Mouse (Mus musculus) stomach, embryonic 16.5 days (tissue): ENCODE data around the gene Slc35d2. TPM values are rescaled to one million over a fixed set of nuclear protein-coding genes. Genes with fewer than 3 reads are reported as not detected.

Experiments used
- ATAC-seq: fragments of 200-750 bp; cut with Nextera tagmentation; 2 replicates; pipeline ENCODE4 v1.8.0; 2017; ENCODE audit warnings: moderate number of reproducible peaks, moderate TSS enrichment; ENCODE audit not compliant: insufficient read depth, low FRiP score
- H3K27ac ChIP-seq: fragments of 300-500 bp; sonication (generic); 2 replicates; pipeline ENCODE4 v1.5.1; 2014; ENCODE audit warnings: low read length
- H3K27me3 ChIP-seq: fragments of 300-500 bp; sonication (generic); 2 replicates; pipeline ENCODE4 v1.6.1; 2014; ENCODE audit warnings: low read length, control low read depth, mixed read lengths; ENCODE audit not compliant: control insufficient read depth, insufficient read depth
- H3K36me3 ChIP-seq: fragments of 300-500 bp; sonication (generic); 2 replicates; pipeline ENCODE4 v1.6.1; 2014; ENCODE audit warnings: low read length; ENCODE audit not compliant: control insufficient read depth, insufficient read depth
- H3K4me1 ChIP-seq: fragments of 300-500 bp; sonication (generic); 2 replicates; pipeline ENCODE4 v1.6.1; 2014; ENCODE audit warnings: low read length, control low read depth, mixed read lengths; ENCODE audit not compliant: control insufficient read depth, insufficient read depth
- H3K4me2 ChIP-seq: fragments of 300-500 bp; sonication (generic); 2 replicates; pipeline ENCODE4 v1.6.1; 2014; ENCODE audit warnings: low read depth, low read length, mixed read lengths
- H3K4me3 ChIP-seq: fragments of 300-500 bp; sonication (generic); replicated peaks from 2 replicates; pipeline ENCODE4 v1.5.1; 2014; ENCODE audit warnings: mild to moderate bottlenecking, low read length
- H3K9ac ChIP-seq: fragments of 300-500 bp; sonication (generic); 2 replicates; pipeline ENCODE4 v1.6.1; 2014; ENCODE audit warnings: low read length
- H3K9me3 ChIP-seq: fragments of 300-500 bp; sonication (generic); replicated peaks from 2 replicates; pipeline ENCODE4 v1.6.1; 2016; ENCODE audit warnings: low read length, control low read depth; ENCODE audit not compliant: control insufficient read depth
- WGBS: fragments of 180-500 bp; shearing (Covaris S2); extraction: QIAGEN DNeasy Blood & Tissue Kit; methylation state at CpG from one replicate; pipeline ENCODE4 v1.1.7; 2014; 5-methylcytosine and 5-hydroxymethylcytosine counted together
- polyA plus RNA-seq: library from polyadenylated mRNA; unstranded; fragments of >200 nt; fragmentation: Nextera tagmentation; extraction: Ambion mirVana; gene quantifications from 2 replicates; pipeline ENCODE4 v1.2.1, GENCODE M21; 2015

Gene Slc35d2
- polyA plus RNA-seq, 1 experiment from 2014 or later, result 6.2 TPM

GRCm38 (mm10) chr13:64155171-64155571 is 26.0 kb upstream of the Slc35d2 start:
- Histone ChIP-seq H3K27ac (no peak overlapping the region), H3K4me1 (peaks cover 22% of the 10 kb centered on the region), H3K36me3 (no peaks in the 10 kb centered on the region), H3K9me3 (no peaks in the 10 kb centered on the region), H3K27me3 (no peaks in the 10 kb centered on the region), H3K9ac (0 out of 2 replicates have a peak overlapping the region, but pooled peaks have one; percentile 5), H3K4me3 (no peak overlapping the region), H3K4me2 (no peak overlapping the region)
- WGBS, result 13% methylated on average over 1 of the region's 1 CpGs
- ATAC-seq, result no peak

GRCm38 (mm10) chr13:64154651-64155050 is 25.5 kb upstream of the Slc35d2 start:
- WGBS, result 53% methylated on average over 2 of the region's 2 CpGs
- Histone ChIP-seq H3K27ac (0 out of 2 replicates have a peak overlapping the region, but pooled peaks have one; percentile 33), H3K27me3 (no peaks in the 10 kb centered on the region), H3K4me3 (no peak overlapping the region), H3K36me3 (no peaks in the 10 kb centered on the region), H3K9ac (no peak overlapping the region), H3K4me1 (peaks cover 25% of the 10 kb centered on the region), H3K9me3 (no peaks in the 10 kb centered on the region), H3K4me2 (no peak overlapping the region)
- no peak for ATAC-seq

- WGBS, result 1% methylated on average over 18 of the region's 18 CpGs
- Histone ChIP-seq H3K36me3 (no peaks in the 10 kb centered on the region), H3K4me2 (peak overlapping the region; percentile 57), H3K9me3 (no peaks in the 10 kb centered on the region), H3K9ac (peak overlapping the region; percentile 71), H3K27me3 (no peaks in the 10 kb centered on the region), H3K4me1 (peaks cover 25% of the 10 kb centered on the region), H3K27ac (peak overlapping the region; percentile 60), H3K4me3 (peak overlapping the region; percentile 78)
- peak; percentile 48 for ATAC-seq
Observed at GRCm38 (mm10) chr13:64153751-64154267, 24.6 kb upstream of the Slc35d2 start.

- Histone ChIP-seq H3K9me3 (no peaks in the 10 kb centered on the region), H3K27me3 (no peaks in the 10 kb centered on the region), H3K36me3 (no peaks in the 10 kb centered on the region), H3K4me2 (peak within 1 kb of the TSS; percentile 82), H3K27ac (peak within 1 kb of the TSS; percentile 87), H3K4me3 (peak within 1 kb of the TSS; percentile 78), H3K9ac (peak within 1 kb of the TSS; percentile 75), H3K4me1 (peaks cover 25% of the 10 kb centered on the region)
- ATAC-seq, result peak; percentile 97
- under 1% methylated on average over 48 of the region's 56 CpGs for WGBS
Observed at GRCm38 (mm10) chr13:64153083-64153682, 24.0 kb upstream of the Slc35d2 start, which contains the start of gene Zfp367. TSS of gene Zfp367 (minus strand) at chr13:64153202.

GRCm38 (mm10) chr13:64152671-64153082 is 23.5 kb upstream of the Slc35d2 start:
- peak overlapping the region; percentile 87 for H3K27ac ChIP-seq
- H3K36me3 ChIP-seq, result no peaks in the 10 kb centered on the region
- H3K4me3 ChIP-seq, result peak overlapping the region; percentile 78
- under 1% methylated on average over 61 of the region's 61 CpGs for WGBS
- ATAC-seq, result peak; percentile 0; the same call in 1 of the 2 replicates
- H3K4me2 ChIP-seq, result peak overlapping the region; percentile 82
- H3K9ac ChIP-seq, result peak overlapping the region; percentile 75
- no peaks in the 10 kb centered on the region for H3K9me3 ChIP-seq
- no peaks in the 10 kb centered on the region for H3K27me3 ChIP-seq
- H3K4me1 ChIP-seq, result peaks cover 25% of the 10 kb centered on the region

- Histone ChIP-seq H3K4me2 (peak overlapping the region; percentile 82), H3K36me3 (no peaks in the 10 kb centered on the region), H3K9ac (peak overlapping the region; percentile 75), H3K27ac (peak overlapping the region; percentile 87), H3K4me1 (peaks cover 25% of the 10 kb centered on the region), H3K9me3 (no peaks in the 10 kb centered on the region), H3K27me3 (no peaks in the 10 kb centered on the region), H3K4me3 (peak overlapping the region; percentile 78)
- under 1% methylated on average over 42 of the region's 42 CpGs for WGBS
- ATAC-seq, result peak; percentile 2; the same call in 1 of the 2 replicates
Observed at GRCm38 (mm10) chr13:64152241-64152669, 23.1 kb upstream of the Slc35d2 start.

- 52% methylated on average over 5 of the region's 5 CpGs for WGBS
- H3K9ac ChIP-seq, result no peak overlapping the region
- ATAC-seq, result no peak
- H3K36me3 ChIP-seq, result no peaks in the 10 kb centered on the region
- 0 out of 2 replicates have a peak overlapping the region, but pooled peaks have one; percentile 19 for H3K4me2 ChIP-seq
- no peaks in the 10 kb centered on the region for H3K9me3 ChIP-seq
- no peak overlapping the region for H3K27ac ChIP-seq
- no peak overlapping the region for H3K4me3 ChIP-seq
- peaks cover 21% of the 10 kb centered on the region for H3K4me1 ChIP-seq
- H3K27me3 ChIP-seq, result no peaks in the 10 kb centered on the region
Observed at GRCm38 (mm10) chr13:64150121-64150520, 21.0 kb upstream of the Slc35d2 start.

GRCm38 (mm10) chr13:64129616-64130375 is 628 bp upstream of the Slc35d2 start:
- Histone ChIP-seq H3K9ac (peak overlapping the region; percentile 85), H3K4me1 (peaks cover 4% of the 10 kb centered on the region; the same call in 1 of the 2 replicates), H3K27me3 (no peaks in the 10 kb centered on the region), H3K4me3 (peak overlapping the region; percentile 71), H3K27ac (peak overlapping the region; percentile 73), H3K9me3 (no peaks in the 10 kb centered on the region), H3K36me3 (no peaks in the 10 kb centered on the region), H3K4me2 (peak overlapping the region; percentile 80)
- WGBS, result 38% methylated on average over 15 of the region's 15 CpGs
- ATAC-seq, result peak; percentile 83; the same call in 1 of the 2 replicates

- H3K4me2 ChIP-seq, result no peak overlapping the region
- H3K9me3 ChIP-seq, result no peaks in the 10 kb centered on the region
- no peak for ATAC-seq
- 60% methylated on average over 4 of the region's 4 CpGs for WGBS
- peaks cover 4% of the 10 kb centered on the region; the same call in 1 of the 2 replicates for H3K4me1 ChIP-seq
- H3K9ac ChIP-seq, result no peak overlapping the region
- no peaks in the 10 kb centered on the region for H3K27me3 ChIP-seq
- H3K36me3 ChIP-seq, result no peaks in the 10 kb centered on the region
- no peak overlapping the region for H3K27ac ChIP-seq
- H3K4me3 ChIP-seq, result no peak overlapping the region
Observed at GRCm38 (mm10) chr13:64126316-64126715, 2.9 kb downstream of the Slc35d2 start.
